Mouse (Mus musculus): Measurements from ENCODE around the gene Pnkd. TPM values are rescaled to one million over a fixed set of nuclear protein-coding genes. Genes with fewer than 3 reads are reported as not detected.
"Not testable (repeated sequence)": the region's sequence is repeated elsewhere in the genome, so short reads cannot be mapped to it uniquely, and the experiment has no call there.

Gene Pnkd
- total RNA-seq, 2 experiments from 2014 or later, result 125 to 130 TPM

DNA sequence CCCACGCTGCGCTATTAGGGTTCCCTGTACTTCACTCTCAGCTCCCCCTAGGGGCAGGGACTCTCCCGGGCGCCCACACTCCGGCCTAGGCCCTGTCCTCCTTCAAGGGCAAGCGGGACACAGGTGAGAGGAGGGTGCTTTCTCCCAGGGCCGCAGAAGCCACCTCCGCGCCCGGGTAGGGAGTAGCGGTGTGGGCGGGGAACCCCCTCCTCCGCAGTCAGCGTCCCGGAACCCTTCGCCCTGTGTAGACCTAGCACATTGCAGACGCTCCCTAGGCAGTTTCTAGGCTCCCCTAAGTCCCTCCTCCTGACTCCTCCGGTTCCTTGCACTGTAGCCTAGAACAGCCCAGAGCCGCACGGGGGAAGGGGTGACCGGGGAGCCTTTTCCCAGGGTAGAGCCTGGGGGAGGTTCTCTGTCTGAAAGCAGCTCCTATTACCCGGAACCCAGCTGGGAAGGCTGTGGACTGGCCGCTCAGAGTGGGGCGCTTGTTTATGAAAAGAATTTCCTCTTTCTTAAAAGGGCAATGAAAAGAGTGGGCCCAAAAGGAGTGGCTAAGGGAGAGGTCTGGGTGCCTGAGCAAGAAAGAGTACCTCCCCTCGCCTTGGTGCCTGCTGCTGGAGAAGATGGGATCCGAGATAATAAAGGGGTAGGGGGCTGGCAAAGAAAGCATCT lies 102.1 kb downstream of the Pnkd start:
- DNase-seq (ENCODE audit: low spot score in 2 of 2), result peak; percentile 95 to 96

DNA sequence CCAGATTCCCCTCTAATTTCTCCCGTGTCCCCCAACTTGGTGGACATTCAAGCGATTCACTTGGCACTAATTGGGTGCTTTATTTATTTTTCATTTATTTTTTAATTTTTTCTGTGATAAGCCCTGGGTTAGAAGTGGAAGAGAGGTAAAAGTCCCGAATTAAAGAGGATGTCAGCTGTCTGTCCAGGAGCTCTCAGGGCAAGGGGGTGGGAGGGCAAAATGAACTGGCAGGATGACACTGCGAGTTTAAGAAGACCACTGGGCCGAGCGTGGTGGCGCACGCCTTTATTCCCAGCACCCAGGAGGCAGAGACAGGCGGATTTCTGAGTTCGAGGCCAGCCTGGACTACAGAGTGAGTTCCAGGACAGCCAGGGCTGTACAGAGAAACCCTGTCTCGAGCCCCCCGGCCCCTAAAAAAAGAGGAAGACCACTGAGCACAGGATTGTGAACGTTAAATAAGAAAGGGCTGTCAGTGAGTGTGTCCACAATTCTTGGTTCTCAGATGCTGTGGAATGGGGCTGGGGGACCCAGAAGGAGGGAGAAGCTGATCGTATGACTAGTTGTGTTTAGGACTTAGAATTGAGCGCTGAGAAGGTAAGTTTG lies 102.8 kb downstream of the Pnkd start:
- no peak for DNase-seq (ENCODE audit: low spot score in 2 of 2)

DNA sequence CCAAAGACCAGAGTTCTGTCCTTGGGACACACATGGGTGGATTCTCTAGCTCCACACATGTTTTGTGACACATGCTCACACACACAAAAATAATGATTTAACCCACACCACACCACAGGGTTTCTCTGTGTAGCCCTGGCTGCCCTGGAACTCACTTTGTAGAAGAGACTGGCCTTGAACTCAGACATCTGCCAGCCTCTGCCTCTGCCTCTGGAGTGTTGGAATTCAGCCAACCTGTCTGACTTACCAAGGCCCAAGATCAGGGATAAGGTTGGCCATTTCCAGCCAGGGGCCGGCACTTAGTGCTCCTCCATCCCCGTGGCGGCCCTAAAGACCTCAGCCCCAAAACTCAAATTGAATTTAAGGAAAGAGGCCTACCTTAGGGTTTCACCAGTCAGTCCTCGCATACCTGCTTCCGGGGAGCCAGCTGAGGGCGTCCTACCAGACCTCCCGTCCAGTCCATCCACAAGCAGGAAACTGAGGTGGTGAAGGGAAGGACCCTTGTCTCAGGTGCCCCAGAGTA lies 103.7 kb downstream of the Pnkd start:
- DNase-seq (ENCODE audit: low spot score in 2 of 2), result no peak

DNA sequence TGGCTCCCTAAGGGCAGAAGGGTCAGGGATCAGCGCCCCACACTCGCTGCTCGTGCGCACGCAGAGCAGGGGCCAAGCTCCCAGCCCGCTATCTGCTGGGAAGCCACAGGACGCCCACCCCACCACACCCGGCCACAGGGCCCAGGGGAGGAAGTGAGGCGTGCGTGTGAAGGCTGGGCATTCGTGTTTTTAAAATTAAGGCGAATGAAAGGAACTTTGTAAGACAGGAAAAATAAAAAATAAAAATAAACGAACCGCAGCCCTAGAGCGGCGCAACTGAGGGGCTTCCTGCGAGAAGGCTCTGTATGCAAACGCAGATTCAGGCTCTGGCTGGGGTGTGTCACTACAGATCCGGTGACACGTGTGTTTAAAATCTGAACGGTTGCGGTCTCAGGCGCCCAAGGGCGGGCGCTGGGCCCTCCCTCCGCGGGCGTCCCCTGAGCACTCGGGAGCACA lies 105.1 kb downstream of the Pnkd start:
- no peak for DNase-seq (ENCODE audit: low spot score in 2 of 2)

DNA sequence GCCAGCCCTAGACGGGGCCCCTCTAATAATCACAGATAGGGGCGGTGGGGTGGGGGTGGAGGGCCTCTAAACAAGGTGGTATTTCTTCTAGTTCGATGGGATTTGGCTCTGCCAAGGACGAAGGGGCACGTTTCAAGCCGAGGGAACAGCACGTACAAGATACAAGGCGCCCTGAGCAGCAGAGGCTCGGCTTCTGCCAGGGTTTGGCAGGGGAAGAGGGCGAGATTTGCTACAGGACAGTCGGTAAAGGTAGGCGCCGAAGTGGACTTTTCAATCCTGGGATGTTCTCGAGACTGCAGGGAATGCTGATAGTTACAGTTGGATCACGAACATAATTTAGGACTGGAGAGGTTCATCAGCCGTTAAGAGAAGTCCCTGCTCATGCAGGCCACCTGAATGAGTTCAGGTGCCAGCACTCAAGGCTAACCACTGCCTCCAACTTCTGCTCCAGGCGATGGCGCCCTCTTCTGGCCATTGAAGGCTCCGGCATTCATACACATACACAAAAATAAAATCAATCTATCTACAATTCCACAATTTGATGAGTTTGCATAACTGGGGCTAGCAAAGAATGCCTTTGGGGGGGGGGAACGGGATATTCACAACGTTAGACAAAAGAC lies 105.7 kb downstream of the Pnkd start:
- DNase-seq (ENCODE audit: low spot score in 2 of 2), result peak; percentile 51 to 60

DNA sequence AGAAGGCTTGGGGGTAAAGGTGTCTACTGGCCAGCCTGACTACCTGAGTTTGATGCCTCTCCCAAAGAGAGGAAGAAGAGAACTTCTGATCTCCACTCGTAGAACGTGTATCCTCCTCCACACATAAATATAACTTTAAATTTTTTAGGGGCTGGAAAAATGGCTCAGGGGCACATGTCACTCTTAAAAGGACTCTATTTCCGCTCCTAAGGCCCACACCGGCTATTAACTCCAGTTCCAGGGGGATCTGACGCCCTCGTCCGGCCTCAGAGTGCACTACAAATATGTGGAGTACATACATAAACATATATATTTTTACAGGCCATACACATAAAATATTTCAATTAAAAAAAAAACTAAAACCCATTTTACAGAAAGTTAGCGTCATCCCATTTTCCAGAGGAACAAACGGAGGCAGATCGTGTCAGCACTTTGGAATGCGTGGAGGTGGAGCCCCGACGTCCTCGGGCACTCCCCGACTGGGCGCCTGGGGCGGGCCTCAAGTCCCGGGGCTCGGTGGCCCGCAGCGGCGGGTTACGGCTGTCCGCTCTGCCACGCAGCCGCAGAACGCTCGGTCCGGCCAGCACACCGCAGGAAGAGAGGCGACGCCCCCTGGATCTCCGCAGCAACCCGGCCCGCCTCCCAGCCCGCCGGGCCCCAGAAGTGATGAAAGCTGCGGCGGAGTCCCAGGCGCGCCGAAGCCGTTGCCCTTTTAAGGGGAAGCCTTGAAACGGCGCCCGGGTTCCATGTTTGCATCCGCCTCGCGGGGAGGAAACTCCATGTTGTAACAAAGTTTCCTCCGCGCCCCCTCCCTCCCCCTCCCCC lies 106.4 kb downstream of the Pnkd start, which contains the start of gene Ctdsp1:
Ctdsp1 (plus strand) TSS at position 586 of the 825 bp plus-strand sequence.
- DNase-seq (ENCODE audit: low spot score in 2 of 2), result peak; percentile 95 to 97

DNA sequence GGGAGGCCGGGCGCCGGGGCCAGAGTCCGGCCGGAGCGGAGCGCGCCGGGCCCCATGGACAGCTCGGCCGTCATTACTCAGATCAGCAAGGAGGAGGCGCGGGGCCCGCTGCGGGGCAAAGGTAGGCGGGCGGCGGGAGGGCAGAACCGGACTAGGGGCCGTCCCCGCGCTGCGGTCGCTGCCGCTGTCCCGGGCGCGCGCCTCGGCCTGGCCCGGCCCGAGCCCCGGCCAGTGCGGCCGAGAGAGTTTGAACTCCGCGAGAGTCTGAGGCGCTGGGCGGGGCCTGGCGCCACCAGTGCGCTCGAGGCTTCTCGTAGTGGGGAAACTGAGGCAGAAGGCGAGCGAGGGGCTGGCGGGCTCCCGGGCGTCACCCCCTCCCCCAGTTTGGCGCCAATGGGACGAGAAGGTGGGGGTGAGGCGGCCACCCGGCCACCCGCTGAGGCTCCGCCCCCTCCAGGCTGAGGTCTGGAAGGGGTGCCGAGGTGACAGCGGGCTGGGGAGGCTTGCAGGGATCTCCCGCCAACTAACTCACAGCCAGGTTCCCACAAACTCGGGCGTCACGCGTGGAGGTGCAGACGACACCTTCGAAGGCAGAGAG lies 107.2 kb downstream of the Pnkd start:
- peak; percentile 54 to 73 for DNase-seq (ENCODE audit: low spot score in 2 of 2)

DNA sequence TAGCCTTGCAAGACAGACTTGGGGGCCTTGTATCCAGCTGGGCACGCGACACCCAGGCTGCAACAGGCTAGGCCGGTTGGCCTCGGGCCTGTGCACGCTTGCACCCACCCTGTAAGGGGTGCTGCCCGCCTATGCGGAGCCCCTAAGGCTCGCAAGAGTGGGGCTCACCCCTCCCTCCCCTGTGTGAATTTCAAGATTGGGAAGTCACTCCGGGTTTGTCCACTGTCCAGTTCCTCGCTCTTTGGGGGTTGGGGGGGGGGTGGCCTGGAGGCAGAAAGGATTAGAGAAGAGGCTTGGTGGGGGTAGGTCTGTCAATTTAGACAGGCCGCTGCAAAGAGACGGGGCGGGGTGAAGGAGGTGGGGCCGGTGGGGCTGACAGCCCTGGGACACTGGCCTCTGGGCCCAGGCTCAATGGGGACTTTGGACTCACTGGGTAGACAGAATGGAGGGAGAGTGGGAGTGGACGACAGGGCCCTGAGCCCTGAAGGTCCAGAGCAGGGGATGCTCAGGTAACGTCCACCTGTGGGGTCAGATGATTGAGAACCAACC lies 107.8 kb downstream of the Pnkd start:
- DNase-seq (ENCODE audit: low spot score in 2 of 2), result no peak

DNA sequence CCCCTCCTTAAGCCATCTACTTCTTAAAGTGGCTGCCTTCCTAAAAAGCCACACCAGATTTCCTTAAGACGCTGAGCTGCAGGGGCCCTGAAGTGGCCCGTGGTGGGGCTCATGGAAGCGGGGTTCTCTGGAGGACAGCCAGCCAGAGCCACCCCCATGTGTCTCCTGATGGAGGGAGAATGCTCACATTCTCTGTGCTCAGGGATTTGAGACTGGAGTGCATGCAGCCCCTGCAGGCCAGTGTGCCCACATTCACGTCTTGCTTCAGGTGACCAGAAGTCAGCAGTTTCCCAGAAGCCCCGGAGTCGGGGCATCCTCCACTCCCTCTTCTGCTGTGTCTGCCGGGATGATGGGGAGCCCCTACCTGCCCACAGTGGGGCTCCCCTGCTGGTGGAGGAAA lies 108.3 kb downstream of the Pnkd start:
- no peak for DNase-seq (ENCODE audit: low spot score in 2 of 2)

DNA sequence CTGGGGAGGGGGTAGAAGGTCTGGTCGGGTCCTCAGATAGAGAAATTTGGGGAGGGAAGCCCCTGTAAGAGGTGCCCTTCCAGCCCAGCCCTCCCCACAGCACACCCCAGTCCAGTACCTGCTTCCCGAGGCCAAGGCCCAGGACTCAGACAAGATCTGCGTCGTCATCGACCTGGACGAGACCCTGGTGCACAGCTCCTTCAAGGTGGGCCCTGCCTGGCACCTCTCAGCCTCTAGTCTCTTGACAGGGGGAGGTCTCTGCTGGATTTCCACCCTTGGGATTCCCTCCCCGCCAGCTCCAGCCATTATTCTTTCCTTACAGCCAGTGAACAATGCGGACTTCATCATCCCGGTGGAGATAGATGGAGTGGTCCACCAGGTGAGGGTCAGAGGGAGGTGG lies 109.0 kb downstream of the Pnkd start:
- DNase-seq (ENCODE audit: low spot score in 2 of 2), result no peak

DNA sequence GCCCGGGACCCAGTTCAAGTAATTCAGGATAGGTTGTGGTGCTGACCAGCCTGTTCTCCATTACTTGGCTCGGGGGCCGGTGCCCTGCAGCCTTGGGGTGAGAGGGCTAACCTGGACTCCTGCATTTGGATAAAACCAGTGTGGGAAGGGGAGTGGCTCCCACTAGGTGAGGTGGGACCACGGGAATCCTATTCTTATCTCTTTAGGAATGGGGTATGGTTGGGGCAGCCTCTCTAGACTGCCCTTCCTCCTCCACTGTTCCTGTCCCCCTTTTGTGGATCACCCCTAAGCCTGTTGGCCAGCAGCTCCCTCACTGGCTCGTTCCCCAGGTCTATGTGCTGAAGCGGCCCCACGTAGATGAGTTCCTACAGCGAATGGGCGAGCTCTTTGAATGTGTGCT lies 109.6 kb downstream of the Pnkd start:
- no peak for DNase-seq (ENCODE audit: low spot score in 2 of 2)

DNA sequence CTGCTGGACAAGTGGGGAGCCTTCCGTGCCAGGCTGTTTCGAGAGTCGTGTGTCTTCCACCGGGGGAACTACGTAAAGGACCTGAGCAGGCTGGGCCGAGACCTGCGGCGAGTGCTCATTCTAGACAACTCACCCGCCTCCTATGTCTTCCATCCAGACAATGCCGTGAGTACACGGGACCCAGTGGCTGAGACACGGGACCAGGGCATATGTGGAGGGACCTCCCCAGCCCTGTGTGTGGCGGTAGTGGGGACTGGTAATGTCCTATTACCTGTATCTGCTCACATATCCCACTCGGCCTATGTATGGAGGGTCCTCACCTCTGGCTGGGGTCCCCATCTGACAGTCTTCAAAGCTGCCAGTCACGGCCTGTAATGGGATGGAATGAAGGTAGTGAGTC lies 110.1 kb downstream of the Pnkd start:
- no peak for DNase-seq (ENCODE audit: low spot score in 2 of 2)

DNA sequence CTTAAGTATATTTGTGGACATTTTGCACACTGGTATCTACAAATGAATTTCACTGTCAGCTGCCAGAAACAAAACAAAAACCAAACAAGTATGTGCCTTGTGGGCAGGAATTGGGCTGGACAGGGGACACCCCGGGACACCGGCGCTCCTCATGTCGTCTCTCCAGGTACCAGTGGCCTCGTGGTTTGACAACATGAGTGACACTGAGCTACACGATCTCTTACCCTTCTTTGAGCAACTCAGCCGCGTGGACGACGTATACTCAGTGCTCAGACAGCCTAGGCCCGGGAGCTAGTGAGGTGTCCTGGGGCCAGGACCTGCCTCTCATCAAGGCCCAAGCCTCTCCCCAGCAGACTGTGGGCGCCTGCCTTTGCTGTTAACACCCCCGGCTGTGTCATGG lies 110.6 kb downstream of the Pnkd start:
- no peak for DNase-seq (ENCODE audit: low spot score in 2 of 2)

DNA sequence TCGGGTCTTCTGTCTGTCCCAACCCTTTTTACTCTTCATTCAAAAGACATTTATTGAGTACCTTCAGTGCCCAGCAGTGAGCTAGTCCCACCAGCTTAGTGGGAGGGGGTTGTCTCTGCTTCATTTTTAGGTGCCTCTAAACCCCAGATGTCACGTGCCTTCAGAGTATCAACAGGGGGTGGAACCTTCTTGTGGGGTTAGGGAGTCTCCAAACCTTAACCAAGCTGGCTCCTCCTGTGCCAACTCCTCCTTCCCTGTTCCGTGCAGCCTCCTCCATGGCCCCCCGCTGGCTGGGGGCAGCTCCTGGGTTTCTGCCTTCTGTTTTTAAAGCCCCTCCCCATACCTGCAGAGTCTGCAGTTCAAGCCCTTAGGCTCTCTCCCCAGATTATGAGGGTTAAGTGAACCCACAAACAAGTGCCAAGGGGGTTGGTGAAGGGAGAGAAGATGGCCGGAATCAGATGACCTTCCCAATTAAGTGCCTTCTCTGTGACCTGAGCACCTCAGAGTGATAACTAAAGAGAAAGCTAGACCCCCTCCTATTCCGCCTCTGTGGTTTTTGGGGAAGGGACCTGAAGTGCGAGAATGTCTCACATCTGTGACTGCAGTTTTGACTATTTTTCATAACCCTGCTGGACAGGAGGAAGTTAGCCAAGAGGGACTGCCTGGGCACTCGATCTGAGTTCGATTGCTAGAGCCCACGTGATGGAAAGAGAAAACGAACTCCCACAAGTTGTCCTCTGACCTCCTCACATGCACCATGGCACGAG lies 111.9 kb downstream of the Pnkd start:
- DNase-seq (ENCODE audit: low spot score in 2 of 2), result not testable (repeated sequence)

DNA sequence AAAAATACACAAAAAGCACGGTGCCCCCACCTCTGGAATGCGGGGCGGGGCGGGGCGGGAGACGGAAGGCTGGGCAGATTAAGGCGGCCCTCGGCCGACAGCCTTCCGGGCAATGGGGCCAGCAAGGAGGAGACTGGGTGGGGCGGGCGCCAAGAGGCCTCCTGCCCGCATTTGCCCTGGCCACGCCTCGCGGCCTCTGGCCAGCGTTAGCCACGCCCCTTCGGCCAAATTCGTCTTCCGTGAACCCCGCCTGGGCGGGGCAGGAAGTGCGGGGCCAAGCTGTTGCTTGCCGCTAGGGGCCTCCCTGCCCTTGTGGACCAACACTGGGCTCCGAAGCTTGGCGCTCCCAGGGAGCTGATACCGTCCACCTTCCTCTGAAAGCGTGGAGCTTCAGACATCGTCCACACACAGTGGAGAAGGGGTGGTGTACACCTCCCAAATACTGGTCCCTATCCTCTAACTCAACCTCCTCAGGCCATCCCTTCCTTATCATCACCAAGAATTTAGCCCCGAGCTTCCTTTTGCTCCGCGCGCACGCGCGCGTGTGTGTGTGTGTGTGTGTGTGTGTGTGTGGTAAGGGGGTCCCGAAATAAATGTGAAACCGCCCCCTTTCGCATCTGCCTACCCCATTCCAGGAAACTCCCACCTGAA lies 112.7 kb downstream of the Pnkd start:
- peak; percentile 85 to 92 for DNase-seq (ENCODE audit: low spot score in 2 of 2)

DNA sequence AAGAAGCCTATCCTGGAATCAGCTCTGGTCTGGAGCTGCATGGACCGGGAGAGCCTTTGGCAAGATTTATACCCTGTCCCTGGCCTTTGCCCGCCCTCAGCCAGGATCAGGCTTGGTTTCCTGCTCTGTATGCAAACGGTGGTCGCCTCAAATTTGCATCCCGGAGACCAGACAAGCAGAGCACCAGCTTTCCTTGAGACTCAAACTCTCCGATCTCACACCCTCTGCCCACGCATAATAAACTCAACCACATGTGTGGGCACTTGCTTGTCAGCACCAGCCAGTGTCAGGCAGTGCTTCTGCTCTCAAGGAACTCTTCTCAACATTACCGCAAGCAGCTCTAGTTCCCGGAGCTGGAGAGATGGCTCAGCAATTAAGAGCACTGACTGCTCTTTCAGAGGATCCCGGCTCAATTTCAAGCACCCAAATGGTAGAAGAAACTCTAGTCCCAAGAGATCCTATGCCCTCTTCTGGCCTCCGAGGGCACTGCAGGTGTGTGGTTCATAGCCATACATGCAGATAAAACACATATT lies 113.3 kb downstream of the Pnkd start:
- DNase-seq (ENCODE audit: low spot score in 2 of 2), result peak; percentile 65 to 72

DNA sequence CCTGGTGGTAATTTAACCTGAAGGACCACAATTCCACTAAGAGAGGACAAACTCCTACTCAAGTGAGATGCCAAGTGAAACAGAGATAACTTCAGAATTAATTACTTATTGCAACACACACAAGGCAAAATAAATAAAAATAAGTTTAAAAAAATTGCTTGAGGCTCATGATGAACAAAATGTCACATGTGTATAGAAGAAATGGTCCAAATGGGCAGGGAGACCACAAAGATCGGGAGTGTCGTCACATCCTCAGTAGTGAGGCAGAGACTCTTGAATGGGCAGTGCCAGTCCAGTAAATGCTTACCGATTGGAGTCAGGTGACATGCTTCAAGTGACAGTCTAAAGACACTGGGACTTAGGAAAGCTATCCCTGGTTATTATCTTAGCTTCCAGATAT lies 115.8 kb downstream of the Pnkd start:
- no peak for DNase-seq (ENCODE audit: low spot score in 2 of 2)

DNA sequence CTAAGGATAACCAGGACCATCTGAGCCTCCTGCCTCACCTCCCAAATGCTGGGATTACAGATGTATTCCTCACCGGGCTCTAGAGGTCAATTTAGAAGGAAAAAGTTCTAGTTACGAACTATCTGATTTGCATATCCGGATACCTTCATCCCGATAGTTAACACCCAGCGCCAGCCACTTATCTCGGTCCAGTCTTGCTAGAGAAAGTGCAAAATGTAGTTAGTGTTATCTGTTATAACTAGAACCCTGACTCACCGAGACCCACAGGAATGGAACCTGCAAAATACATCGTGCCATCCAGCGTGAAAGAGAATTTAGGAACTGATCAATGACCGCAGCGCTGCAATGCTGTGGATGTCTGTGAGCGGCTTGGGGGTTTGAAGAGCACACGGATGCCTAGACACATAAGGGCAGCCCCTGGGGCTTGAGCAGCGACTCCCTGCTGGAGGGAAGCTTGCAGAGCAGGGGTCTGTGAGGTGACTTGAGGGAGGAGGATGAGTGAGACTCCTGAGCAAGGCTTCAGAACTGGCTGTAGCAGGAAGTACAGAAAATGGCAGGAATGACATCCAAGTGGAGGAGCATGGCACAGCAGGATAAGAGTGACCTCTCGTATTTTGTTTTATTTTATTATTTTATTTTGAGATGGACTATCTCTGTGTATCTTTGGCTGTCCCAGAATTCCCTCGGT lies 116.4 kb downstream of the Pnkd start:
- DNase-seq (ENCODE audit: low spot score in 2 of 2), result no peak
